Mouse (Mus musculus) testis, adult 2 months (tissue): ENCODE data around the gene Gm1673.

Experiments used
- CTCF ChIP-seq: fragments of 200-500 bp; IDR thresholded peaks from 2 replicates; pipeline ENCODE4 v1.5.1; 2012; ENCODE audit warnings: low read depth, mild to moderate bottlenecking, inconsistent platforms, low read length, moderate library complexity; ENCODE audit not compliant: control insufficient read depth, insufficient read depth, insufficient replicate concordance
- POLR2A ChIP-seq: fragments of 200-500 bp; IDR thresholded peaks from 2 replicates; pipeline ENCODE4 v1.6.1; 2012; ENCODE audit warnings: low read depth, mild to moderate bottlenecking, inconsistent platforms, low read length, moderate library complexity; ENCODE audit not compliant: control insufficient read depth

- TF ChIP-seq POLR2A (no peak), CTCF (no peak)
Observed at GRCm38 (mm10) chr5:33974736-33975135, 8.5 kb upstream of the Gm1673 start.
